In genomic region chr6:113306986-113307349, GRCm38 (mm10) we compare ENCODE assay signal across 8 mouse cellular contexts. TPM values are rescaled to one million over a fixed set of nuclear protein-coding genes. Genes with fewer than 3 reads are reported as not detected.
DNase-seq lines count a peak whose midpoint lies in the region; ATAC-seq and TF ChIP-seq lines count a peak whose summit lies in the region.

TSS of gene Brpf1 (plus strand) at chr6:113307137.

- no peak for TF ChIP-seq CTCF in thymus, adult 2 months (IDR thresholded peaks at IDR 0.05; ENCODE audit: borderline replicate concordance, control insufficient read depth, extremely low read depth, insufficient read depth, low read length, poor library complexity)

- H3K4me1 ChIP-seq in thymus, adult 2 months (replicated peaks; ENCODE audit: control insufficient read depth, insufficient read depth, low read length) = peaks cover 8% of the 10 kb centered on the region
- peaks cover 13% of the 10 kb centered on the region for H3K4me1 ChIP-seq in limb, embryonic 10.5 days
- peaks cover 11% of the 10 kb centered on the region for H3K4me1 ChIP-seq in neural tube, embryonic 14.5 days (ENCODE audit: control insufficient read depth, insufficient read depth, low read length)

- TF ChIP-seq POLR2A in thymus, adult 2 months (IDR thresholded peaks at IDR 0.05; ENCODE audit: control insufficient read depth, extremely low read depth, insufficient read depth, low read length, poor library complexity) = no peak

- intact Hi-C loops in heart, postnatal 14 days (cut with DNase I) = no loop called here

- H3K4me2 ChIP-seq in neural tube, embryonic 14.5 days (ENCODE audit: low read depth, low read length) = peak within 1 kb of the TSS; percentile 99

- DNase-seq in cerebellum, adult 9-11 months = no peak
- no peak for DNase-seq in thymus, adult 2 months
- no peak for DNase-seq in thymus, postnatal 14 days
- DNase-seq in heart, postnatal 14 days = no peak
- no peak for DNase-seq in limb, embryonic 10.5 days (ENCODE audit: low spot score)
- no peak for DNase-seq in cerebellum, adult 11-12 months

- H3K36me3 ChIP-seq in thymus, adult 2 months (ENCODE audit: control insufficient read depth, insufficient read depth, low read length) = peaks cover 10% of the 10 kb centered on the region
- H3K36me3 ChIP-seq in limb, embryonic 10.5 days = peaks cover 29% of the 10 kb centered on the region
- H3K36me3 ChIP-seq in neural tube, embryonic 14.5 days (ENCODE audit: control insufficient read depth, insufficient read depth, low read length) = no peaks in the 10 kb centered on the region

- no peaks in the 10 kb centered on the region for H3K9me3 ChIP-seq in limb, embryonic 10.5 days (replicated peaks)
- no peaks in the 10 kb centered on the region for H3K9me3 ChIP-seq in neural tube, embryonic 14.5 days (ENCODE audit: control insufficient read depth, low read length)

- H3K9ac ChIP-seq in neural tube, embryonic 14.5 days (replicated peaks; ENCODE audit: low read depth, low read length) = peak within 1 kb of the TSS; percentile 83

- no peaks in the 10 kb centered on the region for H3K27me3 ChIP-seq in thymus, adult 2 months (ENCODE audit: control insufficient read depth, insufficient read depth, low read length)
- no peaks in the 10 kb centered on the region for H3K27me3 ChIP-seq in limb, embryonic 10.5 days (ENCODE audit: low read depth, poor library complexity, severe bottlenecking)
- H3K27me3 ChIP-seq in neural tube, embryonic 14.5 days (ENCODE audit: control insufficient read depth, insufficient read depth, low read length) = 0 out of 2 replicates have a peak, but pooled peaks cover 2% of the 10 kb centered on the region

- H3K4me3 ChIP-seq in thymus, adult 2 months (ENCODE audit: control insufficient read depth, insufficient read depth, low read length) = peak within 1 kb of the TSS; percentile 74
- peak within 1 kb of the TSS; percentile 83 for H3K4me3 ChIP-seq in limb, embryonic 10.5 days
- peak within 1 kb of the TSS; percentile 92 for H3K4me3 ChIP-seq in neural tube, embryonic 14.5 days (ENCODE audit: low read depth, low read length)

- WGBS in thymus, adult 2 months = under 1% methylated on average over 32 of the region's 32 CpGs
- under 1% methylated on average over 32 of the region's 32 CpGs for WGBS in limb, embryonic 10.5 days
- under 1% methylated on average over 32 of the region's 32 CpGs for WGBS in neural tube, embryonic 14.5 days

- ATAC-seq in cerebellum, adult (ENCODE audit: insufficient number of reproducible peaks, low FRiP score, low TSS enrichment) = peak; percentile 21
- peak; percentile 69 for ATAC-seq in neural tube, embryonic 14.5 days (ENCODE audit: low read depth)

- H3K27ac ChIP-seq in thymus, adult 2 months (ENCODE audit: control insufficient read depth, insufficient read depth, low read length) = peak within 1 kb of the TSS; percentile 88
- peak within 1 kb of the TSS; percentile 99 for H3K27ac ChIP-seq in limb, embryonic 10.5 days
- peak within 1 kb of the TSS; percentile 97 for H3K27ac ChIP-seq in neural tube, embryonic 14.5 days (ENCODE audit: low read depth, low read length)

RNA-seq across cellular contexts. Expression of gene Brpf1, which starts in this region (rescaled TPM):
- polyA plus RNA-seq in thymus, adult 2 months (2012; rRNA removed) = 65.7 and 66.2 TPM in 2 replicates
- 10 to 100 TPM; 18.0 to 18.1 TPM for total RNA-seq in heart, postnatal 14 days (2021)
- polyA plus RNA-seq in limb, embryonic 10.5 days (2016; fragmentation: Nextera tagmentation; extraction: Ambion mirVana) = 26.1 and 28.0 TPM in 2 replicates
- polyA plus RNA-seq in neural tube, embryonic 14.5 days (2014; fragmentation: Nextera tagmentation; extraction: Ambion mirVana) = 14.3 and 17.8 TPM in 2 replicates
